Mouse (Mus musculus): ENCODE data around the gene Gsto1.

GRCm38 (mm10) chr19:47822143-47822796 lies 32.5 kb upstream of the Gsto1 start:
- TF ChIP-seq CTCF (IDR thresholded peaks at IDR 0.05; ENCODE audit: borderline replicate concordance, insufficient read depth, low read length) = no peak
- TF ChIP-seq POLR2A (IDR thresholded peaks at IDR 0.05; ENCODE audit: low read depth, low read length) = no peak
